Mouse (Mus musculus) stomach, postnatal 0 days (tissue): ENCODE measurements around the gene Pfdn2.

Experiments used
- CTCF ChIP-seq: IDR thresholded peaks from 2 replicates; pipeline ENCODE4 v1.5.1; 2016; ENCODE audit warnings: antibody characterized with exemption, low read depth, mild to moderate bottlenecking, moderate library complexity
- EP300 ChIP-seq: optimal IDR thresholded peaks from 2 replicates; pipeline ENCODE3; 2016; ENCODE audit warnings: antibody characterized with exemption

GRCm38 (mm10) chr1:171355812-171356340, 10.4 kb downstream of the Pfdn2 start:
- TF ChIP-seq CTCF (peak; percentile 80), EP300 (no peak)
